Mouse (Mus musculus): ENCODE measurements around the gene Chrm3.

The Chrm3 gene

GRCm38 (mm10) chr13:10244243-10244998 lies 116.2 kb downstream of the Chrm3 start:
- in situ Hi-C loops (cut with MboI; ENCODE audit: low pct_unique_long_range_greater_than_20kb in 1 of 2, low sequenced_read_pairs in 2 of 2, unreplicated experiment in 1 of 2): no loop called here

- in situ Hi-C loops (cut with MboI; ENCODE audit: low pct_unique_long_range_greater_than_20kb in 1 of 2, low sequenced_read_pairs in 2 of 2, unreplicated experiment in 1 of 2): no loop called here
These were observed 120.4 kb downstream of the Chrm3 start for GRCm38 (mm10) chr13:10240238-10240637.

- in situ Hi-C loops (cut with MboI; ENCODE audit: low pct_unique_long_range_greater_than_20kb in 1 of 2, low sequenced_read_pairs in 2 of 2, unreplicated experiment in 1 of 2): no loop called here
These were observed 120.8 kb downstream of the Chrm3 start for GRCm38 (mm10) chr13:10239825-10240224.

GRCm38 (mm10) chr13:10237616-10238015 lies 123.0 kb downstream of the Chrm3 start:
- in situ Hi-C loops (cut with MboI; ENCODE audit: low pct_unique_long_range_greater_than_20kb in 1 of 2, low sequenced_read_pairs in 2 of 2, unreplicated experiment in 1 of 2): no loop called here

- in situ Hi-C loops (cut with MboI; ENCODE audit: low pct_unique_long_range_greater_than_20kb in 1 of 2, low sequenced_read_pairs in 2 of 2, unreplicated experiment in 1 of 2): no loop called here
These were observed 124.4 kb downstream of the Chrm3 start for GRCm38 (mm10) chr13:10236279-10236678.

GRCm38 (mm10) chr13:10235391-10236169 lies 125.1 kb downstream of the Chrm3 start:
- in situ Hi-C loops (cut with MboI; ENCODE audit: low pct_unique_long_range_greater_than_20kb in 1 of 2, low sequenced_read_pairs in 2 of 2, unreplicated experiment in 1 of 2): no loop called here

GRCm38 (mm10) chr13:10220403-10220802 lies 140.2 kb downstream of the Chrm3 start:
- in situ Hi-C loops (cut with MboI; ENCODE audit: low pct_unique_long_range_greater_than_20kb in 1 of 2, low sequenced_read_pairs in 2 of 2, unreplicated experiment in 1 of 2): no loop called here

GRCm38 (mm10) chr13:10212112-10212511 lies 148.5 kb downstream of the Chrm3 start:
- in situ Hi-C loops (cut with MboI; ENCODE audit: low pct_unique_long_range_greater_than_20kb in 1 of 2, low sequenced_read_pairs in 2 of 2, unreplicated experiment in 1 of 2): no loop called here

GRCm38 (mm10) chr13:10210522-10211244 lies 150.0 kb downstream of the Chrm3 start:
- in situ Hi-C loops (cut with MboI; ENCODE audit: low pct_unique_long_range_greater_than_20kb in 1 of 2, low sequenced_read_pairs in 2 of 2, unreplicated experiment in 1 of 2): no loop called here

- in situ Hi-C loops (cut with MboI; ENCODE audit: low pct_unique_long_range_greater_than_20kb in 1 of 2, low sequenced_read_pairs in 2 of 2, unreplicated experiment in 1 of 2): no loop called here
These were observed 161.3 kb downstream of the Chrm3 start for GRCm38 (mm10) chr13:10199206-10199956.

- in situ Hi-C loops (cut with MboI; ENCODE audit: low pct_unique_long_range_greater_than_20kb in 1 of 2, low sequenced_read_pairs in 2 of 2, unreplicated experiment in 1 of 2): no loop called here
These were observed 170.8 kb downstream of the Chrm3 start for GRCm38 (mm10) chr13:10189829-10190228.

- in situ Hi-C loops (cut with MboI; ENCODE audit: low pct_unique_long_range_greater_than_20kb in 1 of 2, low sequenced_read_pairs in 2 of 2, unreplicated experiment in 1 of 2): no loop called here
These were observed 172.7 kb downstream of the Chrm3 start for GRCm38 (mm10) chr13:10187926-10188325.

- in situ Hi-C loops (cut with MboI; ENCODE audit: low pct_unique_long_range_greater_than_20kb in 1 of 2, low sequenced_read_pairs in 2 of 2, unreplicated experiment in 1 of 2): no loop called here
These were observed 176.8 kb downstream of the Chrm3 start for GRCm38 (mm10) chr13:10183837-10184236.

- in situ Hi-C loops (cut with MboI; ENCODE audit: low pct_unique_long_range_greater_than_20kb in 1 of 2, low sequenced_read_pairs in 2 of 2, unreplicated experiment in 1 of 2): no loop called here
These were observed 177.9 kb downstream of the Chrm3 start for GRCm38 (mm10) chr13:10182756-10183155.

- in situ Hi-C loops (cut with MboI; ENCODE audit: low pct_unique_long_range_greater_than_20kb in 1 of 2, low sequenced_read_pairs in 2 of 2, unreplicated experiment in 1 of 2): no loop called here
These were observed 190.1 kb downstream of the Chrm3 start for GRCm38 (mm10) chr13:10170529-10170928.

GRCm38 (mm10) chr13:10163354-10163753 lies 197.3 kb downstream of the Chrm3 start:
- in situ Hi-C loops (cut with MboI; ENCODE audit: low pct_unique_long_range_greater_than_20kb in 1 of 2, low sequenced_read_pairs in 2 of 2, unreplicated experiment in 1 of 2): no loop called here

GRCm38 (mm10) chr13:10157496-10157895 lies 203.2 kb downstream of the Chrm3 start:
- in situ Hi-C loops (cut with MboI; ENCODE audit: low pct_unique_long_range_greater_than_20kb in 1 of 2, low sequenced_read_pairs in 2 of 2, unreplicated experiment in 1 of 2): no loop called here

- in situ Hi-C loops (cut with MboI; ENCODE audit: low pct_unique_long_range_greater_than_20kb in 1 of 2, low sequenced_read_pairs in 2 of 2, unreplicated experiment in 1 of 2): no loop called here
These were observed 220.1 kb downstream of the Chrm3 start for GRCm38 (mm10) chr13:10140573-10140972.

- in situ Hi-C loops (cut with MboI; ENCODE audit: low pct_unique_long_range_greater_than_20kb in 1 of 2, low sequenced_read_pairs in 2 of 2, unreplicated experiment in 1 of 2): no loop called here
These were observed 221.8 kb downstream of the Chrm3 start for GRCm38 (mm10) chr13:10138878-10139277.

Measured in mouse embryonic stem cell (cell line).